Mouse (Mus musculus): ENCODE data around the gene Olfr131.

GRCm38 (mm10) chr17:38088593-38088992 lies at the start of gene Olfr131:
- TF ChIP-seq CTCF (IDR thresholded peaks at IDR 0.05; ENCODE audit: low read depth, low read length): no peak
- TF ChIP-seq POLR2A (IDR thresholded peaks at IDR 0.05; ENCODE audit: borderline replicate concordance, low read depth, low read length): no peak

All from bone marrow macrophage, adult 2 months (primary cell).